Mouse (Mus musculus) stomach, embryonic 14.5 days (tissue): Measurements from ENCODE around the gene Cdh9. TPM values are rescaled to one million over a fixed set of nuclear protein-coding genes. Genes with fewer than 3 reads are reported as not detected.

Experiments
- ATAC-seq: fragments of 200-750 bp; cut with Nextera tagmentation; 2 replicates; pipeline ENCODE4 v1.8.0; 2017; ENCODE audit warnings: low read depth, moderate TSS enrichment; ENCODE audit not compliant: insufficient number of reproducible peaks, insufficient read depth, low FRiP score
- H3K27ac ChIP-seq: fragments of 300-500 bp; sonication (generic); 2 replicates; pipeline ENCODE4 v1.5.1; 2014; ENCODE audit warnings: mild to moderate bottlenecking, low read length, moderate library complexity, mixed read lengths
- H3K27me3 ChIP-seq: fragments of 300-500 bp; sonication (generic); 2 replicates; pipeline ENCODE4 v1.6.1; 2014; ENCODE audit warnings: low read length, control low read depth, mixed read lengths; ENCODE audit not compliant: control insufficient read depth, insufficient read depth
- H3K36me3 ChIP-seq: fragments of 300-500 bp; sonication (generic); 2 replicates; pipeline ENCODE4 v1.6.1; 2014; ENCODE audit warnings: mild to moderate bottlenecking, control low read depth, low read length, moderate library complexity, mixed read lengths; ENCODE audit not compliant: control insufficient read depth, insufficient read depth
- H3K4me1 ChIP-seq: fragments of 300-500 bp; sonication (generic); 2 replicates; pipeline ENCODE4 v1.6.1; 2014; ENCODE audit warnings: low read length, control low read depth, mixed read lengths; ENCODE audit not compliant: control insufficient read depth, insufficient read depth
- H3K4me2 ChIP-seq: fragments of 300-500 bp; sonication (generic); replicated peaks from 2 replicates; pipeline ENCODE4 v1.6.1; 2014; ENCODE audit warnings: low read depth, low read length, control low read depth
- H3K4me3 ChIP-seq: fragments of 300-500 bp; sonication (generic); 2 replicates; pipeline ENCODE4 v1.5.1; 2014; ENCODE audit warnings: low read depth, low read length, control low read depth
- H3K9ac ChIP-seq: fragments of 300-500 bp; sonication (generic); replicated peaks from 2 replicates; pipeline ENCODE4 v1.6.1; 2014; ENCODE audit warnings: low read depth, mild to moderate bottlenecking, control low read depth, low read length, moderate library complexity, mixed read lengths
- H3K9me3 ChIP-seq: fragments of 300-500 bp; sonication (generic); 2 replicates; pipeline ENCODE4 v1.6.1; 2016; ENCODE audit warnings: low read depth, low read length, control low read depth; ENCODE audit not compliant: control insufficient read depth
- WGBS: fragments of 180-500 bp; shearing (Covaris S2); extraction: QIAGEN DNeasy Blood & Tissue Kit; methylation state at CpG from one replicate; pipeline ENCODE4 v1.1.7; 2014; 5-methylcytosine and 5-hydroxymethylcytosine counted together
- polyA plus RNA-seq: library from polyadenylated mRNA; unstranded; fragments of >200 nt; fragmentation: Nextera tagmentation; extraction: Ambion mirVana; gene quantifications from 2 replicates; pipeline ENCODE4 v1.2.1, GENCODE M21; 2014

The Cdh9 gene
- polyA plus RNA-seq, 1 experiment from 2014 or later, result 0.68 TPM

DNA sequence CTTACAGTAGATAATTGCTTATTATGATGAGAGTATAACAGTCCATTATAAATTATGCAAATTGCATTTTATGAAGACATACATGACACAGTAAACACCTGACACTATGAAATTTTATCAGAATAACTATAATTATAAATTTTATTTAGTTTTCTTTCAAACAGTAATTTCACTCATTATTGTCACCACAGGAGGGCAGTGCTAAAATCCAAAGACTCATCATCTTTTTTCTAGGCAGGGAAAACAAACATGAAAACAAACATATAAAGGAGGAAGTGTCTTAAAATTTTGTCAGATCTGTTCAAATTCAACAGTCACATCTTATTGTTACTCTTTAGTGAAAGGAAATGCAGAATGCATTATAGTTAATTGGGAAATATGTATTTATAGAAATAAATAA is 72.7 kb downstream of the Cdh9 start:
- no peaks in the 10 kb centered on the region for H3K27me3 ChIP-seq
- no peaks in the 10 kb centered on the region for H3K36me3 ChIP-seq
- ATAC-seq, result no peak
- no peaks in the 10 kb centered on the region for H3K9me3 ChIP-seq
- H3K4me3 ChIP-seq, result no peak overlapping the region
- H3K4me2 ChIP-seq, result no peak overlapping the region
- no peak overlapping the region for H3K9ac ChIP-seq
- H3K27ac ChIP-seq, result no peak overlapping the region
- H3K4me1 ChIP-seq, result no peaks in the 10 kb centered on the region

DNA sequence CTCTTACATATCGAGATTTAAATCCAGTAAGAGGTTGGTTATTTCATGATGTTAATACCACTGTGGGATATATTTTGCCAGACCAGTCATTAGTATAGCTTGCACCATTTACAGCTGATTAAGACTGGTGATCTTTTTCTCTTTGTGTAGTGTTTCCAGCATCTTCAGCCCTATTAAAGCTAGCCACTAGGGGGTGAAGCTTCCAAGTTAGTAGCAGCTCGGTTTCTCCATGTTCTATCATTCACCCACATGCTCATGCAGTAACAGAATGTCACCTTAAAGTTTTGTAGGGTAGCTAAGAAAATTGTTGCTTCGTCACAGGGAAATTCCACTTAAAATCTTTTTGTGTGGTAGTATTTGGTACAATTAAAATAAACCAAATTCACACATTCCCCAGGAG is 82.2 kb downstream of the Cdh9 start:
- no peaks in the 10 kb centered on the region for H3K36me3 ChIP-seq
- H3K4me3 ChIP-seq, result no peak overlapping the region
- no peak for ATAC-seq
- no peak overlapping the region for H3K4me2 ChIP-seq
- H3K9ac ChIP-seq, result no peak overlapping the region
- no peak overlapping the region for H3K27ac ChIP-seq
- no peaks in the 10 kb centered on the region for H3K4me1 ChIP-seq
- H3K9me3 ChIP-seq, result no peaks in the 10 kb centered on the region
- WGBS, result 68% methylated on average over 3 of the region's 3 CpGs
- H3K27me3 ChIP-seq, result no peaks in the 10 kb centered on the region

DNA sequence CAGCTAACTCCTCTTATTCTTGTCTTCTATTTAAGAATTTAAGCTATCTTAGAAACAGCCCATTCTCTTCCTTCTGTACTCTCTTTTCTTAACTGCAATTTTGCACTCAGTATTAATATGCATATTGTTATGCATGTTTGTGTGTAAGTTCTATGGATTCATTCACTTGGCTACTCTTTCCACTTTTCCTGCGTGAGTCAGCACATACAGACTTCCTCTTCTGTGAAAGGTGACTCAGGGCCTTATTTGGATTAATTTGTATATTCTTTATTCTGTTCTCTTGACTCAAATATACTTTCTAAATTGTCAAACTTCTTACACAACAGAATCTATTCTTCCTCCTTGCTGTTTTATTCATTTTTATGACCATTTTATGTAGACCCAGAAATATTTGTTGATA is 85.5 kb downstream of the Cdh9 start:
- Histone ChIP-seq H3K36me3 (no peaks in the 10 kb centered on the region), H3K9ac (no peak overlapping the region), H3K9me3 (no peaks in the 10 kb centered on the region), H3K4me3 (no peak overlapping the region), H3K27ac (no peak overlapping the region), H3K27me3 (no peaks in the 10 kb centered on the region), H3K4me2 (no peak overlapping the region), H3K4me1 (no peaks in the 10 kb centered on the region)
- WGBS, result 81% methylated on average over 1 of the region's 1 CpGs
- ATAC-seq, result no peak

DNA sequence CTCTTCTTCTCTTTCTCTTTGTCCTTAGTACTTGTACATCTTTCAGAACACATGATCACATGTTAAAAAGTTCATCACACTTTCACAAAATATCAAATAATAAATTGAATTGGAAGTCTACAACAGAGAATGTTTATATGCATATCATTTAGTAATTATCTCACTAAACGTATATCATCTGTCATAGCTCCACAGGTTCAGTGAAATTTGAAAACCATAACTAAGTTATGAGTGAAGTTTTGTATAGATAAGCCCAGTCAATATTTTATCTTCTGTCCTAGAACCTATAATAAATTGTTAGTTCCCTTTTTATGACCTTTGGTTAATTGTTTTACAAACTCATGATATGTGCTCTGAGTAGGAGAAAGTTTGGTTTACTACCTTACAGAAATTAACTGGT is 106.2 kb downstream of the Cdh9 start:
- WGBS, result 81% methylated on average over 1 of the region's 1 CpGs
- Histone ChIP-seq H3K27me3 (no peaks in the 10 kb centered on the region), H3K4me2 (no peak overlapping the region), H3K4me1 (no peaks in the 10 kb centered on the region), H3K9ac (no peak overlapping the region), H3K4me3 (no peak overlapping the region), H3K36me3 (no peaks in the 10 kb centered on the region), H3K9me3 (no peaks in the 10 kb centered on the region), H3K27ac (no peak overlapping the region)
- no peak for ATAC-seq

DNA sequence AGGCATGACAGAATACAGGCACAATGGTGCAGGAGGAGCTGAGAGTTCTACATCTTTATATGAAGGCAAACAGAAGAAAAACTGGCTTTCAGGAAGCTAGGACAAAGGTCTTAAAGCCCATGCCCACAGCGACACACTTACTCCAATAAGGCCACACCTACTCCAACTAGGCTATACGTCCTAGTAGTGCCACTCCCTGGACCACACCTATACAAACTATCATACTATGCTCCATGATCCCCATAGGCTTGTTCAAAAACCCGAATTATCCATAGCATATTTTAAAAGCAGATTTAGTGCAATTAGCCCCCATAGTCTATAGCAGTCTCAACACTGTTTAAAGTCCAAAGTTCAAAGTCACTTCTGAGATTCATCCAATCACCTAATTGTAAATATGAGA is 154.0 kb downstream of the Cdh9 start:
- WGBS, result 74% methylated on average over 3 of the region's 3 CpGs
- no peaks in the 10 kb centered on the region for H3K36me3 ChIP-seq

DNA sequence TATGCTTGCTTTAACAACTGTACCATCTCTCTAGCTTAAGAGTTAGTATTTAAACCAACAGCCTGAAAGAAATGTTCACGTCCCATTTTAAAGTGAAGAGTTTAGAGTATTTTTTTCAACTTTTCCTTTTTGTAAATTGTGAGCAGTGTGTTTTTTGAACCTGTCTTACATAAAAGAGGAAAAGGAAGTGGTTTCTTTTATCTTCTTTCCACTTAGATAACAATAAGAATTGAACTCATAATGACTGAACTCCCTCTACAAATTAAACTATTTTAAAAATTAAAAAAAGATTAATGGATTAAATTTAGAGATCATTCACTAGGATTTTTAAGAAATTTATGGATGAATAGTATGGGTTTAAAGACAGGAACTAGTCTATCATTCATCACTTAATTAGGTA is 168.1 kb downstream of the Cdh9 start:
- 87% methylated on average over 1 of the region's 1 CpGs for WGBS
- no peak overlapping the region for H3K27ac ChIP-seq
- H3K9ac ChIP-seq, result no peak overlapping the region
- H3K27me3 ChIP-seq, result no peaks in the 10 kb centered on the region
- no peaks in the 10 kb centered on the region for H3K36me3 ChIP-seq
- H3K9me3 ChIP-seq, result no peaks in the 10 kb centered on the region
- no peak overlapping the region for H3K4me3 ChIP-seq
- H3K4me2 ChIP-seq, result no peak overlapping the region
- ATAC-seq, result no peak
- no peaks in the 10 kb centered on the region for H3K4me1 ChIP-seq

More for the DNA sequence above, 154.0 kb downstream of the Cdh9 start:
- ATAC-seq, result no peak
- Histone ChIP-seq H3K27me3 (no peaks in the 10 kb centered on the region), H3K9ac (no peak overlapping the region), H3K27ac (no peak overlapping the region), H3K4me2 (no peak overlapping the region), H3K9me3 (no peaks in the 10 kb centered on the region), H3K4me3 (no peak overlapping the region), H3K4me1 (no peaks in the 10 kb centered on the region)
